Comparison of ENCODE assay signal across 9 mouse cellular contexts in the genomic region with DNA sequence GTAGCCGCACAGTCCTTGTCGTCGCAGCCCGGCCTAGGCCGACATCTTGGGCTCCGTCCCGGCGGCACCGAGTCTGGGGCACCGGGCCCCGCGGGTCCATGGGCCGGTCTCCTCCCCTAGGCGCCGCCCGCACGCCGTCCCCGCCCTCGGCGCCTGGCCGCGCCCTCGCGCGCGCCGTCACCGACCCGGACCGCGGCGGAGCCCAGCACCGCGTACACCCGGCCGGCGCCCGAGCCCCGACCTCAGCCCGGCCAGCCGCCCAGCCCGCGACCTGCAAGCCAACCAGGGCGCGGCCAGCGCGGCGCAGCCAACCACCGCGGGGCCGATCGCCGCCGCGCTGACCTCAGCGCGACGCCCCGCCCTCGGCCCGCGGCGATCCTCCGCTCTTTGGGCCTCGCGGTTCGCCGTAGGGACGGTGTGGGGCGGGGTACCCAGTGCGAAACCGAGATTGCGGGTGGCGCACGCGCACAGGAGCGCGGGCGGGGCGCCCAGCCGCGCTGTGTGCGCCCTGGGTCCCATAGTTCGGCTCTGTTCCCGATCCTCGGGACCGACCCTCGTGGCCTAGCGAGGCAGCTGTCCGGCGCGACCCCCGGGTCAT. TPM values are rescaled to one million over a fixed set of nuclear protein-coding genes. Genes with fewer than 3 reads are reported as not detected.
DNase-seq lines count a peak whose midpoint lies in the region; ATAC-seq and TF ChIP-seq lines count a peak whose summit lies in the region.
"Had no signal": no experiment of that assay in that cellular context is flagged by ENCODE, and none has a peak within 500 bp of the region (broad histone marks: within the 10 kb centered on the region; RNA-seq: fewer than 3 reads in every experiment).

Gene Cdc42bpb (minus strand): TSS at position 343 of the 598 bp plus-strand sequence.

- H3K27ac ChIP-seq in embryonic facial prominence, embryonic 14.5 days (replicated peaks; ENCODE audit: low read depth, low read length), result peak within 1 kb of the TSS; percentile 90
- peak within 1 kb of the TSS; percentile 94 for H3K27ac ChIP-seq in heart, embryonic 10.5 days
- peak within 1 kb of the TSS; percentile 97 for H3K27ac ChIP-seq in kidney, embryonic 15.5 days
- peak within 1 kb of the TSS; percentile 91 for H3K27ac ChIP-seq in limb, embryonic 15.5 days
- peak within 1 kb of the TSS; percentile 89 for H3K27ac ChIP-seq in midbrain, postnatal 0 days (ENCODE audit: low read depth, low read length)

- no peaks in the 10 kb centered on the region for H3K36me3 ChIP-seq in embryonic facial prominence, embryonic 14.5 days (ENCODE audit: control insufficient read depth, insufficient read depth, low read length)
- no peaks in the 10 kb centered on the region for H3K36me3 ChIP-seq in heart, embryonic 10.5 days
- no peaks in the 10 kb centered on the region for H3K36me3 ChIP-seq in kidney, embryonic 15.5 days
- H3K36me3 ChIP-seq in limb, embryonic 15.5 days, result no peaks in the 10 kb centered on the region
- H3K36me3 ChIP-seq in midbrain, postnatal 0 days (ENCODE audit: insufficient read depth, low read length), result no peaks in the 10 kb centered on the region

- no peaks in the 10 kb centered on the region for H3K9me3 ChIP-seq in embryonic facial prominence, embryonic 14.5 days (ENCODE audit: control insufficient read depth, low read length)
- H3K9me3 ChIP-seq in heart, embryonic 10.5 days, result no peaks in the 10 kb centered on the region
- no peaks in the 10 kb centered on the region for H3K9me3 ChIP-seq in kidney, embryonic 15.5 days (replicated peaks)
- H3K9me3 ChIP-seq in limb, embryonic 15.5 days, result no peaks in the 10 kb centered on the region
- no peaks in the 10 kb centered on the region for H3K9me3 ChIP-seq in midbrain, postnatal 0 days (ENCODE audit: low read length)

- peak within 1 kb of the TSS; percentile 87 for H3K4me2 ChIP-seq in embryonic facial prominence, embryonic 14.5 days (ENCODE audit: low read depth, low read length)
- peak within 1 kb of the TSS; percentile 74 for H3K4me2 ChIP-seq in kidney, embryonic 15.5 days
- H3K4me2 ChIP-seq in limb, embryonic 15.5 days, result peak within 1 kb of the TSS; percentile 87
- peak within 1 kb of the TSS; percentile 88 for H3K4me2 ChIP-seq in midbrain, postnatal 0 days (ENCODE audit: low read depth, low read length, poor library complexity, severe bottlenecking)

- 0% methylated on average over 1 of the region's 94 CpGs for WGBS in embryonic facial prominence, embryonic 14.5 days
- 1% methylated on average over 90 of the region's 94 CpGs for WGBS in heart, embryonic 10.5 days
- WGBS in kidney, embryonic 15.5 days, result under 1% methylated on average over 92 of the region's 94 CpGs
- under 1% methylated on average over 92 of the region's 94 CpGs for WGBS in limb, embryonic 15.5 days
- WGBS in midbrain, postnatal 0 days, result under 1% methylated on average over 64 of the region's 94 CpGs

- TF ChIP-seq CTCF in midbrain, postnatal 0 days (IDR thresholded peaks at IDR 0.05), result no peak

- ATAC-seq in embryonic facial prominence, embryonic 14.5 days (ENCODE audit: low read depth), result peak; percentile 94
- ATAC-seq in kidney, embryonic 15.5 days (replicated peaks; ENCODE audit: low FRiP score), result peak; percentile 93
- peak; percentile 90 for ATAC-seq in limb, embryonic 15.5 days (ENCODE audit: insufficient number of reproducible peaks, low FRiP score, low TSS enrichment, low read depth)
- peak; percentile 95 for ATAC-seq in midbrain, postnatal 0 days (ENCODE audit: low FRiP score)

- H3K27me3 ChIP-seq in embryonic facial prominence, embryonic 14.5 days (replicated peaks; ENCODE audit: control insufficient read depth, insufficient read depth, low read length), result no peaks in the 10 kb centered on the region
- H3K27me3 ChIP-seq in heart, embryonic 10.5 days (ENCODE audit: insufficient read depth, poor library complexity, severe bottlenecking), result no peaks in the 10 kb centered on the region
- H3K27me3 ChIP-seq in kidney, embryonic 15.5 days, result no peaks in the 10 kb centered on the region
- no peaks in the 10 kb centered on the region; the same call in 1 of the 2 replicates for H3K27me3 ChIP-seq in limb, embryonic 15.5 days
- H3K27me3 ChIP-seq in midbrain, postnatal 0 days (ENCODE audit: insufficient read depth, low read length), result no peaks in the 10 kb centered on the region

- DNase-seq in thymus, adult 18-20 months, result peak; percentile 17 to 18
- no peak for DNase-seq in thymus, postnatal 0 days (ENCODE audit: low spot score)
- DNase-seq in embryonic facial prominence, embryonic 14.5 days (ENCODE audit: low spot score), result peak; percentile 94
- peak; percentile 92 for DNase-seq in heart, embryonic 10.5 days (ENCODE audit: low spot score)
- DNase-seq in midbrain, postnatal 0 days (ENCODE audit: low spot score), result peak; percentile 95
- DNase-seq in spleen, postnatal 36 days (ENCODE audit: low spot score in 2 of 2), result peak; percentile 66 to 67

- peak within 1 kb of the TSS; percentile 94 for H3K4me3 ChIP-seq in embryonic facial prominence, embryonic 14.5 days (ENCODE audit: low read depth, low read length)
- H3K4me3 ChIP-seq in heart, embryonic 10.5 days, result peak within 1 kb of the TSS; percentile 94
- peak within 1 kb of the TSS; percentile 98 for H3K4me3 ChIP-seq in kidney, embryonic 15.5 days (replicated peaks)
- H3K4me3 ChIP-seq in limb, embryonic 15.5 days, result peak within 1 kb of the TSS; percentile 95
- peak within 1 kb of the TSS; percentile 75 for H3K4me3 ChIP-seq in midbrain, postnatal 0 days (ENCODE audit: low read depth, low read length)

- H3K4me1 ChIP-seq in embryonic facial prominence, embryonic 14.5 days (ENCODE audit: control insufficient read depth, insufficient read depth, low read length), result peaks cover 17% of the 10 kb centered on the region
- peaks cover 48% of the 10 kb centered on the region for H3K4me1 ChIP-seq in heart, embryonic 10.5 days
- H3K4me1 ChIP-seq in kidney, embryonic 15.5 days, result peaks cover 47% of the 10 kb centered on the region
- peaks cover 33% of the 10 kb centered on the region for H3K4me1 ChIP-seq in limb, embryonic 15.5 days
- H3K4me1 ChIP-seq in midbrain, postnatal 0 days (ENCODE audit: insufficient read depth, low read length), result peaks cover 5% of the 10 kb centered on the region; the same call in 1 of the 2 replicates

- H3K9ac ChIP-seq in embryonic facial prominence, embryonic 14.5 days (ENCODE audit: low read depth, low read length), result peak within 1 kb of the TSS; percentile 91
- H3K9ac ChIP-seq in kidney, embryonic 15.5 days, result peak within 1 kb of the TSS; percentile 91
- H3K9ac ChIP-seq in limb, embryonic 15.5 days, result peak within 1 kb of the TSS; percentile 87
- H3K9ac ChIP-seq in midbrain, postnatal 0 days (replicated peaks; ENCODE audit: low read length, poor library complexity, severe bottlenecking), result peak within 1 kb of the TSS; percentile 97

RNA-seq across cellular contexts. Expression of gene Cdc42bpb, which starts in this region (rescaled TPM):
- polyA plus RNA-seq in thymus, postnatal 0 days (2015; fragmentation: Nextera tagmentation; extraction: Ambion mirVana), result 4.3 and 4.9 TPM in 2 replicates
- 37.7 and 41.5 TPM in 2 replicates for polyA plus RNA-seq in embryonic facial prominence, embryonic 14.5 days (2014; fragmentation: Nextera tagmentation; extraction: Ambion mirVana)
- 27.8 and 33.1 TPM in 2 replicates for polyA plus RNA-seq in heart, embryonic 10.5 days (2016; fragmentation: Nextera tagmentation; extraction: Ambion mirVana)
- polyA plus RNA-seq in kidney, embryonic 15.5 days (2015; fragmentation: Nextera tagmentation; extraction: Ambion mirVana), result 31.9 and 40.0 TPM in 2 replicates
- polyA plus RNA-seq in limb, embryonic 15.5 days (2015; fragmentation: Nextera tagmentation; extraction: Ambion mirVana), result 26.4 and 33.5 TPM in 2 replicates
- 190 and 259 TPM in 2 replicates for total RNA-seq in midbrain, postnatal 0 days (2014; rRNA removed)
- polyA plus RNA-seq in midbrain, postnatal 0 days (2015; fragmentation: Nextera tagmentation; extraction: Ambion mirVana), result 35.4 and 36.4 TPM in 2 replicates
- total RNA-seq: MEL had no signal
